Mouse (Mus musculus) inflammation-experienced regulatory T-cells (primary cell): Measurements from ENCODE around the gene Micu1. TPM values are rescaled to one million over a fixed set of nuclear protein-coding genes. Genes with fewer than 3 reads are reported as not detected.

ENCODE experiments used
- polyA plus RNA-seq, 2 experiments: library from polyadenylated mRNA; unstranded; fragments of 100-300 nt; shearing (Covaris generic); gene quantifications; one replicate each; pipeline ENCODE4 v1.2.1; 2017

Micu1 gene
- 10 to 100 TPM; 43.8 to 53.3 TPM for polyA plus RNA-seq

DNA sequence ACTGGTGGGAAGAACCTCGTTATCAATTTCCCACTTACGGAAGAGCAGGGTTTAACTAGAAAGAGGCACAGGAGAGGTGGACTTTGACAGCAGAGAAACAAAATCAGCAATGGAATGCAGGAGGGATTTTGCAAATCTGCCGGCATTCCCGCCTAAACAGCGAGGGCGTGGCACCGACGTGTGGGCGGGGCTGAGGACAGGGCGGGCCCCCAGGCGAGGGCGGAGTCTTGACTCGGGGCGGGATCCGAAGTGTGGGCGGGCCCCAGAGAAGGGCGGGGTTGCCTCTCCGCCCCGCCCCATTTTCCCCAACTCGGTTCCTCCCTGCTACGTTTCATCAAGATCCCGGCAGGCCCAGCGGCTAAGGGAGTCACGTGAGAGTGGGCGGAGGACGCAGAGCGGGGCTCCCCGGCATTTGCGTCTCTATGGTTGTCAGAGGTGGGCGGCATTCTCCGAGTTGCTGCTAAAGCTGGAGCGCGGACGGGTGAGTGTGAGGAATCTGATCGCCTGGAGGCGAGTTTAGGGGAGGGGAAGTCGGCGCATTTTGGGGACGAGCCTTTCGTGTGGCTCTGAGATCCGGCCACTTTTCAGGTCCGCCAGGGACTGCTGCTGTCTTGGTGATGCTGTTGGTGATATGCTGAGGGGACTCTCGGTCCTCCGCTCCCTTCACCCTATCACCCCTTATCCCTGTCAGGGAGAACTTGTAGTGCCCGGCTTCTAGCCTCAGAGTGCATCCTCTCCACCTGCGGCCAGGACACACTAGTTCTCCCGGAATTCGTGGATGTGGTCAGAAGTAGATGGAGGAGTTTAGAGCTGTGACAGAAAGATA, at the start of gene Micu1:
Gene Micu1, plus strand, starts transcription at position 271 of the 826 bp plus-strand sequence.

DNA sequence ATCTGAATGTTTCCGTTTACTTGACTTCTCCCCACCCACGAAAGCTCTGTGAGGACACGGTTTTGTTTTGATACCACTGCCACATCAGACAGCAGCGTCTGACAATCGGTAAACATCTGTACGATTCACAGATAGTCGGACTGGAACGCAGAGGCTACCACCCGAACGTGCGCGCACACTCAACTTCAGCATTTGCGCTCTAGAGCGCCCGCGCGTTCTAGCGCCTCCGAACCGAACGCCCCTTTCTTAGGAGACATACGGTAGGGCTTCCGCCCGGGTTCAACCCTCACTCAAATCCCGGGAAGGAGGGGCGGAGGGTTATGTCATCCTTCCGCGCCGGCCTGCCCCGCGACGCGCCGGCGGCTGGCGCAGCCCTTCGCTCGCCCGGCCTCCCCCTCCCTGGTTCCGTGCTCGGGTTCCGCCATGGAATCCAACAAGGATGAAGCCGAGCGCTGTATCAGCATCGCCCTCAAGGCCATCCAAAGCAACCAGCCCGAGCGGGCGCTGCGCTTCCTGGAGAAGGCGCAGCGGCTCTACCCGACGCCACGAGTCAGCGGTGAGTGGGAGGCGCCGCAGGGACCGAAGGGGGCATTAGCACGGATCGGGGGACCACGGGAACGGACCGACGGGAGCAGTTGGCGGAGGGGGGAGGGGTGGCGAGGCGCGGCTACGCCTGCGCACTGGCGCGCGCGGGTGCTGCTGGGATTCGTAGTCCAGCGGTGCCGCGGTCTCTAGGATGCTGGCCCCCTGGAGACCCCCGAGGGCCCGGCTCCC, 177.2 kb downstream of the Micu1 start, which contains the start of gene Dnajb12:
Gene Dnajb12, plus strand, starts transcription at position 302 of the 774 bp plus-strand sequence.

Other genes starting within 250 kb of the Micu1 start
- gene Gm10322, start 86.4 kb upstream of the Micu1 start, polyA plus RNA-seq: 1 to 10 TPM in 1 of 2 experiments, not detected in 1; 1.3 TPM
- gene Mcu, start 85.8 kb upstream of the Micu1 start, polyA plus RNA-seq: 10 to 100 TPM; 17.5 to 19.4 TPM
- 10 to 100 TPM; 15.8 to 17.5 TPM for gene Dnajb12, start 177.1 kb downstream of the Micu1 start, polyA plus RNA-seq
- gene Ddit4, start 249.4 kb downstream of the Micu1 start, polyA plus RNA-seq: 10 to 100 TPM; 70.3 to 78.7 TPM